Mouse (Mus musculus) erythroblast, embryonic 14.5 days (primary cell): ENCODE data around the gene Tet2. TPM values are rescaled to one million over a fixed set of nuclear protein-coding genes. Genes with fewer than 3 reads are reported as not detected.

Experiments
- H3K27me3 ChIP-seq: 2 replicates; pipeline ENCODE4 v1.6.1; 2012; ENCODE audit warnings: inconsistent platforms; ENCODE audit not compliant: control insufficient read depth
- H3K36me3 ChIP-seq: 2 replicates; pipeline ENCODE4 v1.6.1; 2012; ENCODE audit warnings: mild to moderate bottlenecking, inconsistent platforms; ENCODE audit not compliant: control insufficient read depth
- H3K4me1 ChIP-seq: 2 replicates; pipeline ENCODE4 v1.6.1; 2012; ENCODE audit warnings: inconsistent platforms; ENCODE audit not compliant: control insufficient read depth
- H3K4me3 ChIP-seq: replicated peaks from 2 replicates; pipeline ENCODE3; 2012; ENCODE audit warnings: moderate library complexity, mild to moderate bottlenecking, inconsistent platforms
- H3K9me3 ChIP-seq: 2 replicates; pipeline ENCODE4 v1.6.1; 2012; ENCODE audit warnings: low read length, inconsistent platforms, mixed read lengths; ENCODE audit not compliant: control insufficient read depth
- GATA1 ChIP-seq: IDR thresholded peaks from 2 replicates; pipeline ENCODE4 v1.6.1; 2012; ENCODE audit warnings: low read length, inconsistent platforms, mixed read lengths
- TAL1 ChIP-seq: IDR thresholded peaks from 3 replicates; pipeline ENCODE4 v1.6.1; 2012; ENCODE audit warnings: low read length, inconsistent platforms, mixed read lengths
- polyA plus RNA-seq: library from polyadenylated mRNA; stranded (reverse); fragments of >175 nt; gene quantifications from 2 replicates; pipeline ENCODE4 v1.2.3, GENCODE M21; 2012

The Tet2 gene
- polyA plus RNA-seq, 1 experiment: 0.05 TPM

DNA sequence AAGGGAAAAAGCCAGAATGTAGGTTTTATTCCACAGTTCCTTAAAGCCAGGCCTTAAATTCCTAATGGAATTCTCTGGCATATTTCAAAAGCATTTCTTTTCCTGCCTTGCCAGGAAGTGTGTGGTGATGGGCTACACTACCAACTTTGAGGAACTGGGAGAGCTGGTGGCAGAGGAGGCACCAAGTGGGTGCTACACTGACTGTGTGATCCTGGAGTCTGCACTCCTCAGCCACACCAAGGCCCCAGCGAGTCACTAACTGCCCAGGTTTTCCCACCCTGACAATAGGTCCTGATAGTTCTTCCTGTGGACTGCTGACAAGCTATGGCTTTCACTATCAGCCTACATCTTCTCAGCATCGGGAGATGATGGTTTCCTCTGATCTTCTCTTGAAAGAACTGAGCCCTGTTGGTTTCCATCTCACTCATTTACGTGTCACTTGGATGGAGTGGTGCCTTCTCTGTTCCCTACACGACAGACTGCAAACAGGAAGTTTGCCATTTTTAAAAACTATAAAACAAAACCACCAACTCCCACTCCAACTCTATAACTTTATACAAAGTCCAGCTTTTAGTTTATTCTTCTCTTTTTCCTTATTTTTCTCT lies 18.7 kb downstream of the Tet2 start:
- no peak for TF ChIP-seq TAL1
- TF ChIP-seq GATA1: no peak
- no peak overlapping the region for H3K4me3 ChIP-seq
- H3K9me3 ChIP-seq: no peaks in the 10 kb centered on the region
- H3K4me1 ChIP-seq: no peaks in the 10 kb centered on the region
- H3K27me3 ChIP-seq: no peaks in the 10 kb centered on the region
- no peaks in the 10 kb centered on the region for H3K36me3 ChIP-seq

GRCm38 (mm10) chr3:133525578-133525977 lies 19.4 kb downstream of the Tet2 start:
- H3K36me3 ChIP-seq: no peaks in the 10 kb centered on the region
- H3K4me3 ChIP-seq: no peak overlapping the region
- TF ChIP-seq TAL1 (no peak), GATA1 (no peak)
- H3K27me3 ChIP-seq: no peaks in the 10 kb centered on the region
- no peaks in the 10 kb centered on the region for H3K4me1 ChIP-seq
- no peaks in the 10 kb centered on the region for H3K9me3 ChIP-seq

- Histone ChIP-seq H3K4me3 (no peak overlapping the region), H3K36me3 (no peaks in the 10 kb centered on the region), H3K4me1 (no peaks in the 10 kb centered on the region), H3K9me3 (no peaks in the 10 kb centered on the region), H3K27me3 (no peaks in the 10 kb centered on the region)
- TF ChIP-seq TAL1 (no peak), GATA1 (no peak)
Observed at GRCm38 (mm10) chr3:133524341-133525050, 20.4 kb downstream of the Tet2 start.

GRCm38 (mm10) chr3:133523191-133523590 lies 21.7 kb downstream of the Tet2 start:
- H3K9me3 ChIP-seq: no peaks in the 10 kb centered on the region
- no peaks in the 10 kb centered on the region for H3K4me1 ChIP-seq
- no peaks in the 10 kb centered on the region for H3K36me3 ChIP-seq
- no peaks in the 10 kb centered on the region for H3K27me3 ChIP-seq
- H3K4me3 ChIP-seq: no peak overlapping the region
- TF ChIP-seq GATA1 (no peak), TAL1 (no peak)

GRCm38 (mm10) chr3:133522289-133522688 lies 22.6 kb downstream of the Tet2 start:
- no peaks in the 10 kb centered on the region for H3K36me3 ChIP-seq
- TF ChIP-seq TAL1 (no peak), GATA1 (no peak)
- no peaks in the 10 kb centered on the region for H3K9me3 ChIP-seq
- H3K27me3 ChIP-seq: no peaks in the 10 kb centered on the region
- H3K4me1 ChIP-seq: no peaks in the 10 kb centered on the region
- H3K4me3 ChIP-seq: no peak overlapping the region

GRCm38 (mm10) chr3:133518801-133519200 lies 26.1 kb downstream of the Tet2 start:
- Histone ChIP-seq H3K27me3 (no peaks in the 10 kb centered on the region), H3K4me3 (no peak overlapping the region), H3K4me1 (no peaks in the 10 kb centered on the region), H3K9me3 (no peaks in the 10 kb centered on the region), H3K36me3 (peaks cover 2% of the 10 kb centered on the region; the same call in 1 of the 2 replicates)
- TF ChIP-seq TAL1 (no peak), GATA1 (no peak)

- peaks cover 4% of the 10 kb centered on the region for H3K36me3 ChIP-seq
Observed at GRCm38 (mm10) chr3:133518116-133518515, 26.8 kb downstream of the Tet2 start.

GRCm38 (mm10) chr3:133517406-133517805 lies 27.5 kb downstream of the Tet2 start:
- no peak for TF ChIP-seq TAL1
- TF ChIP-seq GATA1: no peak
- Histone ChIP-seq H3K36me3 (peaks cover 4% of the 10 kb centered on the region), H3K4me3 (no peak overlapping the region)

More at GRCm38 (mm10) chr3:133518116-133518515, 26.8 kb downstream of the Tet2 start:
- Histone ChIP-seq H3K27me3 (no peaks in the 10 kb centered on the region), H3K4me1 (no peaks in the 10 kb centered on the region), H3K4me3 (no peak overlapping the region), H3K9me3 (no peaks in the 10 kb centered on the region)
- TF ChIP-seq GATA1: no peak
- TF ChIP-seq TAL1: no peak

DNA sequence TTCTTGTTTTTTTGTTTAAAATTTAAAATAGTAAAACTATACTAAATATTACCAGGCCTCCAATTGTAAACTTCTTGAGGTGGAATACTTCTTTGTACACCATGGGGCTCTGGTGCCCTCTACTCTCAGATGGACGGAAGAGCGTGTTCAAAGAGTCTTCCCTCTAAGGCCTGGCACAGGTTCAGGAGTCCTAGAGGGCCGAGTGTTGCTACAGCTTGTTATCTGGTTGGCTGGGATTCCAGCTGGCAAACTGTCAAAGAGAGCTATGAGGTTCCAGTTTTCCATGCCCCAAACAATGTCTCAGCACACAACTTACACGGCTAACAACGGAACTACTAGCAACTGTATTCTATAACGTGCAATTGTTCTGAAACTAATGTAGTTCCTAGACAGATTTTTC lies 28.8 kb downstream of the Tet2 start:
- Histone ChIP-seq H3K4me3 (no peak overlapping the region), H3K36me3 (peaks cover 9% of the 10 kb centered on the region), H3K9me3 (no peaks in the 10 kb centered on the region), H3K4me1 (no peaks in the 10 kb centered on the region), H3K27me3 (no peaks in the 10 kb centered on the region)
- no peak for TF ChIP-seq GATA1
- TF ChIP-seq TAL1: no peak

More at GRCm38 (mm10) chr3:133517406-133517805, 27.5 kb downstream of the Tet2 start:
- H3K4me1 ChIP-seq: no peaks in the 10 kb centered on the region
- no peaks in the 10 kb centered on the region for H3K27me3 ChIP-seq
- no peaks in the 10 kb centered on the region for H3K9me3 ChIP-seq
